Mouse (Mus musculus) right cerebral cortex, postnatal 14 days (tissue): Measurements from ENCODE around the gene Scgb1b10.
"Not testable (repeated sequence)": the region's sequence is repeated elsewhere in the genome, so short reads cannot be mapped to it uniquely, and the experiment has no call there.

Experiments
- DNase-seq: peaks from one replicate; pipeline ENCODE4 v3.0.0; 2022

The Scgb1b10 gene

DNA sequence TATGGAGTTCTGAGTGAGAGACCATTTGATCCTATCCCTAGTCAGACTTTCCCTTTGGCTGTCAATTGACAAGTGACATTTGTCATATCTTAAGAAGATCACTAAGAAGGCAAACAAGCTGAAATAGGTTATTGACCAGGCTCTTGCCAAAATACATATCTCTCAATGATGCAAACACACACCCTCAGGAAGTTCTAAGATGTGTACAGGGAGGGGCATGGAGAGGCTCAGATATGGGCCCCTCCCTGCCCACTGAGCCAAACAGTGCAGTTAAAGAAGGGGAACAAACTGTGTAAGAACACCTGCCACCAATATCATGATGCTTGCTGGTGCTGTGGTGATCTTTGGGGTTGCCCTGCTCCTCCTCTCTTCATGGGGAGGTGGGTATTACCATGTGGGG, at the start of gene Scgb1b10:
Gene Scgb1b10, plus strand, starts transcription at position 301 of the 400 bp plus-strand sequence.
- DNase-seq, result not testable (repeated sequence)
